Mouse (Mus musculus) ES-E14 (cell line): ENCODE measurements around the gene Rpl5. TPM values are rescaled to one million over a fixed set of nuclear protein-coding genes. Genes with fewer than 3 reads are reported as not detected.

Experiments
- DNase-seq: peaks from one replicate; pipeline ENCODE4 v3.0.0-alpha.2; 2013; ENCODE audit warnings: low read depth, low spot score
- H3K27ac ChIP-seq: 2 replicates; pipeline ENCODE4 v1.5.1; 2012; ENCODE audit warnings: low read depth, mild to moderate bottlenecking, low read length, moderate library complexity, mixed read lengths; ENCODE audit not compliant: poor library complexity, insufficient read depth, severe bottlenecking
- H3K36me3 ChIP-seq: 2 replicates; pipeline ENCODE4 v1.6.1; 2012; ENCODE audit warnings: mild to moderate bottlenecking, low read length, moderate library complexity, mixed read lengths; ENCODE audit not compliant: control insufficient read depth, poor library complexity, insufficient read depth, severe bottlenecking
- H3K4me1 ChIP-seq, 2 experiments: fragments of 150-350 bp in 1 of 2; sonication (generic) in 1 of 2; 2 replicates each; pipeline ENCODE4 v1.6.1; 2012; ENCODE audit warnings: low read length in 2 of 2, mild to moderate bottlenecking in 1 of 2, mixed read lengths in 1 of 2; ENCODE audit not compliant: control insufficient read depth in 2 of 2, insufficient read depth in 2 of 2, poor library complexity in 1 of 2
- H3K4me3 ChIP-seq, 2 experiments: fragments of 150-350 bp in 1 of 2; sonication (generic) in 1 of 2; 2 replicates each; pipeline ENCODE4 v1.5.1; 2012; ENCODE audit warnings: low read length in 2 of 2, low read depth in 1 of 2, mild to moderate bottlenecking in 1 of 2, mixed read lengths in 1 of 2; ENCODE audit not compliant: insufficient read depth in 1 of 2, poor library complexity in 1 of 2, severe bottlenecking in 1 of 2
- H3K9ac ChIP-seq: 2 replicates; pipeline ENCODE4 v1.6.1; 2012; ENCODE audit warnings: low read depth, mild to moderate bottlenecking, low read length, mixed read lengths; ENCODE audit not compliant: poor library complexity, insufficient read depth, severe bottlenecking
- H3K9me3 ChIP-seq: fragments of 150-350 bp; sonication (generic); 2 replicates; pipeline ENCODE4 v1.6.1; 2012; ENCODE audit warnings: low read depth, mild to moderate bottlenecking, low read length; ENCODE audit not compliant: control insufficient read depth, insufficient read depth
- CHD2 ChIP-seq: IDR thresholded peaks from 2 replicates; pipeline ENCODE4 v1.6.1; 2014; ENCODE audit warnings: mild to moderate bottlenecking, low read depth, low read length, inconsistent platforms
- HCFC1 ChIP-seq: IDR thresholded peaks from 2 replicates; pipeline ENCODE4 v1.6.1; 2012; ENCODE audit warnings: low read length, inconsistent platforms, borderline replicate concordance; ENCODE audit not compliant: insufficient read depth
- MAFK ChIP-seq: IDR thresholded peaks from 2 replicates; pipeline ENCODE4 v1.6.1; 2014; ENCODE audit warnings: mild to moderate bottlenecking, low read depth, low read length, inconsistent platforms; ENCODE audit not compliant: insufficient read depth
- ZC3H11A ChIP-seq: IDR thresholded peaks from 2 replicates; pipeline ENCODE4 v1.6.1; 2012; ENCODE audit warnings: low read depth, mild to moderate bottlenecking, inconsistent platforms, low read length, borderline replicate concordance
- ZNF384 ChIP-seq: IDR thresholded peaks from 2 replicates; pipeline ENCODE4 v1.6.1; 2012; ENCODE audit warnings: low read depth, low read length, inconsistent platforms
- in situ Hi-C, 2 experiments: fragments of 600-800 bp; cut with MboI; formaldehyde crosslinking; loops; one replicate each; pipeline ENCODE4 v1.15.1; 2025; ENCODE audit warnings: low sequenced_read_pairs in 2 of 2, inconsistent platforms in 1 of 2; ENCODE audit not compliant: unreplicated experiment in 2 of 2
- total RNA-seq: library from RNA; depleted of rRNA; stranded (reverse); fragments of 300-350 nt; gene quantifications from 2 replicates; pipeline ENCODE4 v1.2.3, GENCODE M21; 2012

Rpl5 gene
- total RNA-seq, 1 experiment = 752 TPM

- TF ChIP-seq HCFC1 = no peak
- no peak overlapping the region for H3K4me3 ChIP-seq
- DNase-seq = no peak
- H3K27ac ChIP-seq = no peak overlapping the region
- peaks cover 2 to 3% of the 10 kb centered on the region in 2 experiments; a peak in 1 of 4 replicates for H3K4me1 ChIP-seq
- no peaks in the 10 kb centered on the region for H3K9me3 ChIP-seq
- no peaks in the 10 kb centered on the region for H3K36me3 ChIP-seq
- in situ Hi-C loops = no loop called here
- no peak overlapping the region for H3K9ac ChIP-seq
Observed at GRCm38 (mm10) chr5:107869701-107870100, 30.6 kb upstream of the Rpl5 start.

- Histone ChIP-seq H3K9me3 (no peaks in the 10 kb centered on the region), H3K36me3 (no peaks in the 10 kb centered on the region), H3K9ac (no peak overlapping the region), H3K4me1 (no peaks in the 10 kb centered on the region), H3K27ac (no peak overlapping the region), H3K4me3 (no peak overlapping the region)
- DNase-seq = no peak
- in situ Hi-C loops = no loop called here
- no peak for TF ChIP-seq CHD2
Observed at GRCm38 (mm10) chr5:107873330-107873729, 27.0 kb upstream of the Rpl5 start.

- Histone ChIP-seq H3K27ac (no peak overlapping the region), H3K4me3 (no peak overlapping the region), H3K4me1 (no peaks in the 10 kb centered on the region), H3K9ac (no peak overlapping the region), H3K9me3 (no peaks in the 10 kb centered on the region), H3K36me3 (no peaks in the 10 kb centered on the region)
- DNase-seq = no peak
- no peak for TF ChIP-seq ZNF384
- in situ Hi-C loops = no loop called here
Observed at GRCm38 (mm10) chr5:107873886-107874302, 26.4 kb upstream of the Rpl5 start.

DNA sequence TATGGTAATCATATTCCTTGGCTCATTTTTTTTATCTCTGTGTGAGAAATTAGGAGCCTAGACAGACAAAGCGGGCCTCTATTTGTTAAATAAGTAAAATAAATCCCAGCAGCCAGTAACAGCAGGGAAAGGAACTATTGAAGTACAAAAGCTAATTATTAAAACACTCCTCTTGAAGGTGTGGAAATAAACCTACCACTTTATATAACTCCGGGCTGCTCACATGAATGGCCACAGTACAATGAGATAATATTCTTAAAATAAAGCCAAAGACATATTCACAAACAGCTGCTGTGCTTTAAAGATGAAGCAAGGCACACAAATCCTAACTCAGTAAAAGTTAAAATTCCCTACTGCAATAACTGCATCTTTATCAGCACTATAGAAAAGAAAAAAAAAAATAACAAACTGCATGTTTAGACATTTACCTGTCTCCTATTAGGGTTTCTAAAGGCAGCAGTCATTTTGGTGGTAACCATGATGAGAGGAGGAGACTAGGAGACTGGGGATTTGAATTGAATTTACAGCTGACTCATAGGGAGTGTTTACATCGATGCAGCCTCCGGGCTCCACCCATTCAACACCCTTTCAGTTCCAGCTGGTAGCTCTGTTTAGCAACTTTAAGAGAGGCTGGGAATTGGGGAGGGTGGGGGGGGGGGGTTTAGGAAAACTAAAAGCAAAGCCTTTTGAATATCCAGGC, 25.6 kb upstream of the Rpl5 start, which contains the start of gene Evi5:
Gene Evi5, minus strand, starts transcription at position 547 of the 700 bp plus-strand sequence.
- H3K4me3 ChIP-seq = no peak within 1 kb of the TSS
- no peaks in the 10 kb centered on the region for H3K4me1 ChIP-seq
- no peaks in the 10 kb centered on the region for H3K9me3 ChIP-seq
- in situ Hi-C loops = no loop called here
- no peak for DNase-seq
- no peaks in the 10 kb centered on the region for H3K36me3 ChIP-seq
- H3K9ac ChIP-seq = no peak within 1 kb of the TSS
- TF ChIP-seq MAFK (peak; percentile 75; the same call in 1 of the 2 replicates), ZC3H11A (no peak), HCFC1 (no peak), CHD2 (no peak; the same call in 1 of the 2 replicates), ZNF384 (no peak)
- H3K27ac ChIP-seq = no peak within 1 kb of the TSS

GRCm38 (mm10) chr5:107875261-107875611, 25.1 kb upstream of the Rpl5 start:
- in situ Hi-C loops = no loop called here
- no peak overlapping the region for H3K4me3 ChIP-seq
- H3K27ac ChIP-seq = no peak overlapping the region
- no peak for DNase-seq
- TF ChIP-seq CHD2 (no peak; the same call in 1 of the 2 replicates), ZNF384 (no peak), HCFC1 (no peak), ZC3H11A (no peak), MAFK (no peak)
- no peaks in the 10 kb centered on the region for H3K9me3 ChIP-seq
- no peak overlapping the region for H3K9ac ChIP-seq
- no peaks in the 10 kb centered on the region for H3K36me3 ChIP-seq
- no peaks in the 10 kb centered on the region for H3K4me1 ChIP-seq
